Mouse (Mus musculus): ENCODE measurements around the gene Prcp.
"Not testable (repeated sequence)": the region's sequence is repeated elsewhere in the genome, so short reads cannot be mapped to it uniquely, and the experiment has no call there.

Prcp gene

GRCm38 (mm10) chr7:92890211-92890610, 15.9 kb downstream of the Prcp start:
- DNase-seq (ENCODE audit: low read depth, low spot score) = no peak

GRCm38 (mm10) chr7:92890618-92891230, 16.5 kb downstream of the Prcp start:
- no peak for DNase-seq (ENCODE audit: low read depth, low spot score)

- peak; percentile 51 for DNase-seq (ENCODE audit: low read depth, low spot score)
Observed at GRCm38 (mm10) chr7:92893478-92893877, 19.2 kb downstream of the Prcp start.

GRCm38 (mm10) chr7:92896036-92896435, 21.8 kb downstream of the Prcp start:
- DNase-seq (ENCODE audit: low read depth, low spot score) = no peak

- peak; percentile 67 for DNase-seq (ENCODE audit: low read depth, low spot score)
Observed at GRCm38 (mm10) chr7:92897021-92897420, 22.8 kb downstream of the Prcp start.

- DNase-seq (ENCODE audit: low read depth, low spot score) = peak; percentile 69
Observed at GRCm38 (mm10) chr7:92903360-92904038, 29.2 kb downstream of the Prcp start.

GRCm38 (mm10) chr7:92904285-92904684, 30.0 kb downstream of the Prcp start:
- DNase-seq (ENCODE audit: low read depth, low spot score) = not testable (repeated sequence)

- no peak for DNase-seq (ENCODE audit: low read depth, low spot score)
Observed at GRCm38 (mm10) chr7:92920172-92920856, 46.0 kb downstream of the Prcp start.

- no peak for DNase-seq (ENCODE audit: low read depth, low spot score)
Observed at GRCm38 (mm10) chr7:92920857-92921172, 46.5 kb downstream of the Prcp start.

GRCm38 (mm10) chr7:92932792-92933191, 58.5 kb downstream of the Prcp start:
- no peak for DNase-seq (ENCODE audit: low read depth, low spot score)

- DNase-seq (ENCODE audit: low read depth, low spot score) = not testable (repeated sequence)
Observed at GRCm38 (mm10) chr7:92933308-92933948, 59.2 kb downstream of the Prcp start.

GRCm38 (mm10) chr7:92936747-92937146, 62.5 kb downstream of the Prcp start:
- DNase-seq (ENCODE audit: low read depth, low spot score) = no peak

GRCm38 (mm10) chr7:92937955-92938354, 63.7 kb downstream of the Prcp start:
- peak; percentile 77 for DNase-seq (ENCODE audit: low read depth, low spot score)

GRCm38 (mm10) chr7:92939776-92940175, 65.5 kb downstream of the Prcp start:
- DNase-seq (ENCODE audit: low read depth, low spot score) = no peak

- no peak for DNase-seq (ENCODE audit: low read depth, low spot score)
Observed at GRCm38 (mm10) chr7:92950775-92951174, 76.5 kb downstream of the Prcp start.

- DNase-seq (ENCODE audit: low read depth, low spot score) = no peak
Observed at GRCm38 (mm10) chr7:92952210-92952609, 77.9 kb downstream of the Prcp start.

GRCm38 (mm10) chr7:92959758-92960157, 85.5 kb downstream of the Prcp start:
- no peak for DNase-seq (ENCODE audit: low read depth, low spot score)

- DNase-seq (ENCODE audit: low read depth, low spot score) = no peak
Observed at GRCm38 (mm10) chr7:92961876-92962275, 87.6 kb downstream of the Prcp start.

- DNase-seq (ENCODE audit: low read depth, low spot score) = peak; percentile 36
Observed at GRCm38 (mm10) chr7:92964754-92965501, 90.7 kb downstream of the Prcp start.

- DNase-seq (ENCODE audit: low read depth, low spot score) = peak; percentile 53
Observed at GRCm38 (mm10) chr7:92967381-92968127, 93.3 kb downstream of the Prcp start.

GRCm38 (mm10) chr7:92977429-92977828, 103.2 kb downstream of the Prcp start:
- no peak for DNase-seq (ENCODE audit: low read depth, low spot score)
